Comparison of ENCODE assay signal across 10 mouse cellular contexts in the genomic region with DNA sequence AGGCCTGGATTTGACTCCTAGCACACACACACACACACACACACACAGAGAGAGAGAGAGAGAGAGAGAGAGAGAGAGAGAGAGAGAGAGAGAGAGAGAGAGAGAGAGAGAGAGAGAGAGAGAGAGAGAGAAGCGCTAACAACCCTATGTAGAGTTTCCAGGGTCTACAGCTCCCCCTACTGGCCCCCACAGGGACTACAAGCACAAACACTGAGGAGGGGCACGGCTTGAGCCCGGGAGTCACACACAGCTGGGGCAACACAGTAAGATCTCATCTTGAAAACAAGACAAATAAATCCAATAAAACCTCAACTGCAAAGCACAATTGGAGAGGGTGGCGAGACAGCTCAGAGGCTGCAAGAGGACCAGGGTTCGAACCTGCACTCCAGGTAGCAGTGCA. TPM values are rescaled to one million over a fixed set of nuclear protein-coding genes. Genes with fewer than 3 reads are reported as not detected.
A peak's percentile ranks its signal among the peaks of the same experiment; 100 is the strongest.
DNase-seq lines count a peak whose midpoint lies in the region; ATAC-seq and TF ChIP-seq lines count a peak whose summit lies in the region.
"Had no signal": no experiment of that assay in that cellular context is flagged by ENCODE, and none has a peak within 500 bp of the region (broad histone marks: within the 10 kb centered on the region; RNA-seq: fewer than 3 reads in every experiment).

No protein-coding gene starts in this region.

- TF ChIP-seq POLR2A in bone marrow macrophage, adult 2 months (IDR thresholded peaks at IDR 0.05; ENCODE audit: borderline replicate concordance, low read depth, low read length) = no peak

- peak; percentile 71 for TF ChIP-seq CTCF in layer of hippocampus, adult 2 months (conservative IDR thresholded peaks at IDR 0.05)
- TF ChIP-seq CTCF in bone marrow macrophage, adult 2 months (IDR thresholded peaks at IDR 0.05; ENCODE audit: low read depth, low read length) = 0 out of 2 replicates have a peak, but pooled peaks have one; percentile 19

- no peak overlapping the region for H3K27ac ChIP-seq in layer of hippocampus, adult 2 months
- H3K27ac ChIP-seq in bone marrow macrophage, adult 2 months (ENCODE audit: insufficient read depth, low read depth, low read length) = no peak overlapping the region
- H3K27ac ChIP-seq: embryonic facial prominence, embryonic 15.5 days; limb, embryonic 15.5 days had no signal

- H3K4me3 ChIP-seq in layer of hippocampus, adult 2 months = no peak overlapping the region
- H3K4me3 ChIP-seq in bone marrow macrophage, adult 2 months (ENCODE audit: insufficient read depth, low read length) = no peak overlapping the region
- H3K4me3 ChIP-seq: embryonic facial prominence, embryonic 15.5 days; limb, embryonic 15.5 days had no signal

- ATAC-seq in CD4-positive, CD25-positive, alpha-beta regulatory T cell, adult 4 months = no peak
- ATAC-seq in frontal cortex, adult (ENCODE audit: low TSS enrichment) = no peak

- H3K4me1 ChIP-seq in bone marrow macrophage, adult 2 months (ENCODE audit: control insufficient read depth, insufficient read depth, low read length) = no peaks in the 10 kb centered on the region

- peak; percentile 37 for DNase-seq in CD4-positive, CD25-positive, alpha-beta regulatory T cell, adult 2 months (ENCODE audit: low read depth, low spot score)
- DNase-seq in layer of hippocampus, adult 2 months (ENCODE audit: low spot score in 2 of 2) = peak in 1 of 2 experiments; percentile 25
- no peak for DNase-seq in layer of hippocampus, adult 8-10 months (ENCODE audit: low spot score in 2 of 2)
- peak; percentile 72 for DNase-seq in lung, postnatal 10 days
- no peak for DNase-seq in right cerebral cortex, adult 18-20 months

RNA-seq across cellular contexts. Expression of a gene that starts 11.7 kb away (rescaled TPM):
- polyA plus RNA-seq in CD4-positive, CD25-positive, alpha-beta regulatory T cell, adult 4 months (2017; shearing (Covaris generic)) = not detected
- total RNA-seq in layer of hippocampus, adult 2 months (2021) = not detected
- not detected for total RNA-seq in layer of hippocampus, adult 8-10 months (2022)
- not detected in 2 replicates for polyA plus RNA-seq in bone marrow macrophage, adult 2 months (2012; ENCODE audit: insufficient read depth, insufficient read length, missing spikeins)
- polyA plus RNA-seq: embryonic facial prominence, embryonic 15.5 days; limb, embryonic 15.5 days had no signal

RNA-seq across cellular contexts. Expression of a gene that starts 46.2 kb away (rescaled TPM):
- polyA plus RNA-seq in CD4-positive, CD25-positive, alpha-beta regulatory T cell, adult 4 months (2017; shearing (Covaris generic)) = 1 to 10 TPM; 2.6 to 2.8 TPM
- total RNA-seq in layer of hippocampus, adult 2 months (2021) = 100 to 1,000 TPM; 110 to 116 TPM
- total RNA-seq in layer of hippocampus, adult 8-10 months (2022) = 100 to 1,000 TPM in 3 of 4 experiments, 10 to 100 TPM in 1; 96.9 to 103 (median 102) TPM
- polyA plus RNA-seq in bone marrow macrophage, adult 2 months (2012; ENCODE audit: insufficient read depth, insufficient read length, missing spikeins) = 10.0 and 10.6 TPM in 2 replicates

RNA-seq across cellular contexts. Expression of a gene that starts 57.8 kb away (rescaled TPM):
- polyA plus RNA-seq in CD4-positive, CD25-positive, alpha-beta regulatory T cell, adult 4 months (2017; shearing (Covaris generic)) = 100 to 1,000 TPM; 505 to 519 TPM
- 100 to 1,000 TPM; 166 to 172 TPM for total RNA-seq in layer of hippocampus, adult 2 months (2021)
- 100 to 1,000 TPM; 143 to 187 (median 172) TPM for total RNA-seq in layer of hippocampus, adult 8-10 months (2022)
- polyA plus RNA-seq in bone marrow macrophage, adult 2 months (2012; ENCODE audit: insufficient read depth, insufficient read length, missing spikeins) = 179 and 195 TPM in 2 replicates

Comparison
In these comparisons a context has a peak if more than half of its experiments do, and no peak if none do; other contexts are left out.
1. DNase-seq: peak in CD4-positive, CD25-positive, alpha-beta regulatory T cell, adult 2 months (single experiment) and lung, postnatal 10 days (single experiment); none in layer of hippocampus, adult 8-10 months (0 of 2) and right cerebral cortex, adult 18-20 months (single experiment).